Mouse (Mus musculus): ENCODE measurements at regions not wholly inside any gene's neighbourhood (a gene's known extent, or its start where the extent isn't known, plus 50 kb on each side); places are given as distances from the start of the nearest gene placed in this dataset.

DNA sequence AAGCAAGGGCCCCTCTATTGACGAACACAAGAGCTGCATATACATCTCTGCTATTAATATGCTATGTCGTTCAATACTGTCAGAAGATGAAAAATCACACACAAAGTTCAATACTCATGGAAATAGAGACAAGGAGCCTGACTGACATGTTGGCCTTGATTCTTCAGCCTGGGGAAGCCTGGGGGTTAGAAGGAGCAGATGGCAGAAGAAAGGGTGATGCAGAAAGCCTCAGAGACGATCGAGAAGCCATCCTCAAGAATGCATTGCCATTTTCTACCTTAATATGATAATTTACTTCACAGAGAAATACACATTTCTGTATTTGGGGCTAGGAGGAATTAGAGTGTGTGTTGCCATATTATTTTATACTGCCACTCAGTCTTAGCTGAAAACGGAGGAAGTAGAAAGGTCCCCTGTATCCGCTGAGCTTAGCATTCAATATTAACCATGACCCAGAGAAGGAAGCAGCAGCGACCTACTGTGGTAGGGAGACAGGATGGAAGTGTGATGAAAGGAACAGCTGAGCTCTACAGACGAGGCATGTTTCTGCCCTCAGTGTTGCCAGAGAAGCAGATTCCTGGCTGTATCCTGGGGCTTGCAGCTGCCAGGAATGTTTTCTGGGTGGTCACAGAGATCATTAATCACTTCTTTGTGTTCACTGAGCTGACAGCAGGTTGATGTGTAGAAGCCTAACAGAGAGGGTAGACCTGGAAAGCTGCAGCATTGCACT is 105.2 kb downstream of the Lrig3 start:
- no peak for DNase-seq (ENCODE audit: low read depth)

- no peak for DNase-seq (ENCODE audit: low read depth)
Observed at GRCm38 (mm10) chr10:126071714-126072057, 105.7 kb downstream of the Lrig3 start.

DNA sequence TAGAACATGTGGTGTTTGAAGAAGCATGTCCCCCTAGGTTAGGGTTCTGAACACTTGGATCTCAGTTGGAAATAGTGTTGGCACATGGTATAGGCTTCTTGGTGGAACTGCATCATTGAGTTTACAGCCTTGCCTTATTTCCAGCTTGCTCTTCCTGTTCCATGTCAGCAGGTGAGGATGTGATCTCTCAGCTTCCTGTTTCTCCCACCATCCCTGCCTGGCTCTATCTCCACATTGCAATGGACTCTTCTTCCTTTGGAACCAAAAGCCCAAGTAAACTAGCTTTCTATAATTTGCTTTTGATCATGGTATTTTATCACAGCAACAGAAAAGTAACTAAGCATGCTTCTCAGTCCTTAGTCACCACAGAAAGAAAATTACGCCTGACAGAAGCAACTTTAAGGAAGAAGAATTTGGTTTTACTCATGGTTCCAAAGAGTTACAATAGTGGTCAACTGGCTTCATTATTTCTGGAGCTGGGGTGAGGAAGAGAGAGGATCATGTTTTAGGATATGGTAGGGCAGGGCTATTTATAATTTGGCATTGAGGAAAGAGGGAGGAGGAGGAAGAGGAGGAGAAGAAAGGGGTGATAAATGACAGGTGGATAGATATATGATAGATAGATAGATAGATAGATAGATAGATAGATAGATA is 111.5 kb downstream of the Lrig3 start:
- DNase-seq (ENCODE audit: low read depth), result no peak

DNA sequence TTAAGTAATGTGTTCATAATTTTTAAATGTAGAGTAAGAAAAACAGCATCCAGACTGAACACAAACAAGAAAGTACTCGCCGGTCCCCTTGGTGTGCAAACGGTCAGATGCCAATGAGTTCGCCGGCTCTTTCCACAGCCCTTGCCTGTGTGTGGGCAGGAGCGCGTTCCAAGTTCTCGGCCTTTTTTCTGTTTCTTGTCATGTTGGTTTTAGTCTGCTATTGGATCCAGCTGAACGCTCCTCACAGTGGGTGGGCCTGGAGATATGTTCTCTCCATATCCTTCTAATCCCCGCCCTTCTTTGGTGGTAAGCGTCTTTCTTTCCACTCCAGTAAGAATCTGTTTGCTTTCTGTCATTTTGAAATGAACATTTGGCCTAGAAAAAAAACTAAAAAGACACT is 116.6 kb downstream of the Lrig3 start:
- no peak for DNase-seq (ENCODE audit: low read depth)

DNA sequence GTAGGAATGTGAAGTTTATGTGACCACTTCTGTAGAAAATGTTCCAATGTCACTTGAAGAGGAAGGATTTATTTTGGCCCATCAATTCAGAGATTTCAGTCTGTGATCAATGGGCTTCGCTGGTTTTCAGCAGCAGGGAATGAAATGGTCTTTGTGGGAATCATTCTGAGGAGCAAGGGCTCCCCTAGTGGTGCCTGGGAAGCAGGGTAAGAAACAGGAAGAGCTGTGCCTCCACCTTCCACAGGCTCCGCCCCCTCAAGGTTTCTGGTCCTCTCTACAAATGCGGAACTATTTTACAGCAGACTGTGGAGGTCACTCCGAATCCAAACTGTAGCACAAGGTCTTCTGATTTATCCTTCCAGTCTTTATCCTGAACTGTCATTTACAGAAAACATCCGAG is 120.7 kb downstream of the Lrig3 start:
- DNase-seq (ENCODE audit: low read depth), result no peak

DNA sequence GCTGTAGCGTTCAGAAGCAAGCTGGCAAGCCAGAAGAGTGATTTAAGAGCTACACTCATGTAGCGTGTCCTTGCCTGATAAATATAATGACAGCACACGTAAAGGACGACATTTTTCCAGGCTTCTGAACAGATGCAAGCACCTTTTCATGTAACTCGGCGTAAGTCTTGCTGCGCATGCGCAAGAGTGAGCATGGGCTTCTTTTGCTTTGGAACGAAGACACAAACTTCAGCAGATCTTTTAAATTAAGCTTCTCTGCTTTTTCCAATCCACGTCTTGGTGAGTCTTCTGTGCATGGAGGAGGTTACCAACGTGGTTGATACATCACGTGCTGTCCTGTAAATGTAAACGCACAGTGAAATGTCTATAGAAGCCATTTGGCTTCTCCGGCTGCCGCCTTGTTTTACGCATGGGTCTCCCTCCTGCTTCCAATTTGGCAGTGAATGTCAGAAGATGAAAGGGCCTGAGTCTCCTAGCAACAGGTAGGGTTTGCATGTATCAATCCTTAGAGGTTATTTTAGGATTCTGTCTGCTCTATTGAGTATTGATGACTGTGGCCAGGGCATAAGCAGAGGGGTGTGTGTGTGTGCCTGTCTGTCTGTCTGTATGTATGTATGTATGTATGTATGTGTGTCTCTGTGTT is 128.4 kb downstream of the Lrig3 start:
- DNase-seq (ENCODE audit: low read depth), result no peak

GRCm38 (mm10) chr10:126097896-126098295 is 131.9 kb downstream of the Lrig3 start:
- DNase-seq (ENCODE audit: low read depth), result no peak

DNA sequence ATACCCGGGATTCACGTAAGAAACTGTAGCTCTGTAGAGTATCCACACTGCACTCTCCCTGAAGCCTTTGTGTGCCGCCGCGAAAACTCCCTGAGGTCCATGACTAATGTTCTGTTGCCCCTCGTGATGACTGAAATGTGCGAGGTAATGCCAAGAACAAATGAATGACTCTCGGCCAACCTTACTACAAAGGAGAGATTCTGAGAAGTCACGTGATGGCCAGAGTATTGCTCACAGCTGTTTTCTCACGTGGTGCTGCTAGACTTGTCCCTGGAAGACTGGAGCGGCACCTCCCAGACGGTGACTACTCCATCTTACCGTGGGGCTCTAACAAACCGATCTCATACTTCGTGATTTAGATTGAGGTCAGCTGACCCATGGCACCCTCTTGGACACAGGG is 136.9 kb downstream of the Lrig3 start:
- DNase-seq (ENCODE audit: low read depth), result no peak

DNA sequence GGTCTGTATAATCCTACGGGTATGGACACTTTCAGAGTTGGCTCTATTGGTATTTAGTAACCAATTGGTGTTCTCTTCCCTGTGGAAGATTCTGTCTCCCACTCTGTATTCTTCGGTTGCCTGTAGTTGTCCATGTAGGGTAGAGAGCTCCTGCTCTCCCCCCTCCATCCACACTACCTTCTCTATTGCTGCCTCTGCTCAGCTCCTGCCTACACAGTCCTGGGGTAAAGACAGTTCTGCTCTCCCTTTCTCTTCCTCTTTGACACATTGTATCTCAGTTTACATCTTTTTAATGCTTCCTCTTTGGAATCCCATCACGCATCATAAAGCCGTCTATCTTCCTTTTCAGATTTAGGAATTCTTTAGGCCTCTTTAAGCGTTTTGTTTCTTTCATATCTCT is 147.1 kb downstream of the Lrig3 start:
- DNase-seq (ENCODE audit: low read depth), result no peak

DNA sequence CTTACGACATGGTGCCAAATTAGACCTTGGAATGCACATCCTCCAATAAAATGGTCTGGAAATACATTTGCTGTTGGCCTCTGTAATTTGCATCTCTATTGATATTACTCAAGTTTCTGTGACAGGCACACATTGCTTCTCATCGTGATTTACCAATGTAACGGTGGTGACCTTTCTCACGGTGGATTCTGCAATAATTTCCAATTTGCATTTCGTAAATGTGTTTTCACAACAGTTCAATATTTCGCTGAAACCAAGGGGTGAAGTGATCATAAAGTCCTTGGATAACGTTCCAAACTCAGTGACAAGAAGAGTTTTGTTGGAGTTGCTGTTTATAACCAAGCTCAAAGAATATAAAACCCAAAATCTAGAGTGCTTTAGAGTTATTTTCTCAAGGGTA is 149.4 kb downstream of the Lrig3 start:
- DNase-seq (ENCODE audit: low read depth), result peak; percentile 20

DNA sequence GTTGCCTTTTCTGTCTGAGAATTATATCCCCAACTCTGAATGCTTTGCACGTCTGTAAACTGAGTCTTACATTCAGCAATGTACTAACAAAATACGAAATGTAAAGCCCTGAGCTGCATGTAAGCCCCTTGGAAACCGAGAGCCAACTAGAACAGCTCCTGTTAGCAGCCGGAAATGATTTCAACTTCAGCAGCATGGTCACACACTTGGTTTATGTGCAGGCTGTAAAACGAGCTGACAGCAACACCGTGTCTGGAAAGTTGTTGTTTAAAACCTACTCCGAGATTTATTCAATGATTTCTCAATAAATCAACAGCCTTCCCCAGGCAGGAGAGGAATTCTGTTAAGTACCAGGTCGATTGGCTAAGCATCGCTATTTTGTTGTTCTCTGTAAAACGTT is 155.7 kb downstream of the Lrig3 start:
- DNase-seq (ENCODE audit: low read depth), result no peak

DNA sequence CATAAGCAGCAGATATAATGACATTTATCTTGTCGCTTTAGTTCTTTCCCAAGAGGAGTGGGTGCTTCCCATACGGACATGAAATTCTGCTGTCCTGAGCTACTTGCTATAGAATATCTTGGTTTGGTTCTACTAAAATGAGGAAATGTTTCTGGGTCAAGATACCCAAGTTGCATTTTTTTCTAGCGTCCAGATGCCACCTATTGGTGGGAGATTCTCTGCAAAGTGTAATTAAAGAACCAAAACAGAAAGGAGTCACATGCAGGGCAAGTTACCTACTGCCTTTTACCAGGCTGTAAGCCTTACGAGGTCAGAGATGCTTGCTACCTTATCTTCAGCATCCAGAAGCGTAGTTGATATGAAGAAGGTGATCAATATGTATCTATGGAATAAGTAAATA is 156.5 kb downstream of the Lrig3 start:
- no peak for DNase-seq (ENCODE audit: low read depth)

GRCm38 (mm10) chr10:126133188-126133587 is 167.2 kb downstream of the Lrig3 start:
- no peak for DNase-seq (ENCODE audit: low read depth)

DNA sequence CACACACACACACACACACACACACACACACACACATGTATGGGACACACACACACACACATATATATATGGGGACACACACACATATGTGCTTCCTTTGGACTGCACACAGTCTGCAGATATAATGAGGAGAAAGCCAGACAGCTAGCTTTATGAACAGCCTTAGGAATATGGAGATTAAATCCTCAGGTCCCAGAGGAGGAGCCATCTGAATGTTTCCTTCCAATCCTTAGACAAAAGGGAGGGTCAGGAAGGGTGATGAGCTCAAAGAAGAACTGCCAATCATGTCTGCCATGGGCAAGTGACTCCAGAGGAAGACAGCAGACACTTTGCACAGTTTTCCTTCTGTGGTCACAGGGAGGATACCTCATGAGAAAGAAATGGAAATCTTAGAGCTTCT is 168.0 kb downstream of the Lrig3 start:
- no peak for DNase-seq (ENCODE audit: low read depth)

DNA sequence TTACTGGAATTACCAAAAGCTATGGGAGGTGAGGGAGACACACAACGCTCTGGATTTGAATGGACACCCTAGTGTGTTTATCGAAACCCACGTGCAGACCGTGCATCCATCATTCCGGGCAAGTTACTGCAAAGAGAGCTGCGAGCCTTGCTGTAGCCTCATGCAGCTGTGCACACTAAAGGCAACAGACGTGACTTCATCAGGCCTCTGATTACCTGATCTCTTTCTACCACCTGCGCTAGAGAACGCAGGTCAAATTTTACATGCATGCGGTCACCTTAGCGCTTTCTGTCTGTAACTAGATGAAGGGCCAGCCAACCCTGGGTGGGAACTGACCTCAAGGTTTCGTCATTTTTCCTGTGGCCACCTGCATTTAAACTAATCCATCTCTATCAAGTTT is 172.6 kb downstream of the Lrig3 start:
- no peak for DNase-seq (ENCODE audit: low read depth)

GRCm38 (mm10) chr10:126141586-126141985 is 175.6 kb downstream of the Lrig3 start:
- no peak for DNase-seq (ENCODE audit: low read depth)

DNA sequence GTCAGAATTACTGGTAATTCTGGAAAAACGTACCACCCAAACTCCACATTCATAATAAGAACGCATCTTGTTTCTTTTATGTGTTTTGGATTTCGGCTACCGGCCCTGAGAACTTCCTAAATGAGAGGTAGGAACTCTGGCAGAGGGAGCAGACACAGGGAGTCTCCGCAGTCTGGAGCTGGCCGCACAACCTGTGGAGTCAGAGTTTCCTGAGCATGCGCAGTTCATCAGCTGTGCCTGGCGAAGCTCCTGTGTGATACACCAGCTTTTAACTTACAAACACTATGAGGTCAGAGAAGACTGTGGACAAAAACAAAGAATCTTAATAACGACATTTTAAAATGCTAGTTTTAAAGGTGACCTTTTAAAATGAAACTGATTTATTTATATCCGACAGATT is 177.9 kb downstream of the Lrig3 start:
- no peak for DNase-seq (ENCODE audit: low read depth)

DNA sequence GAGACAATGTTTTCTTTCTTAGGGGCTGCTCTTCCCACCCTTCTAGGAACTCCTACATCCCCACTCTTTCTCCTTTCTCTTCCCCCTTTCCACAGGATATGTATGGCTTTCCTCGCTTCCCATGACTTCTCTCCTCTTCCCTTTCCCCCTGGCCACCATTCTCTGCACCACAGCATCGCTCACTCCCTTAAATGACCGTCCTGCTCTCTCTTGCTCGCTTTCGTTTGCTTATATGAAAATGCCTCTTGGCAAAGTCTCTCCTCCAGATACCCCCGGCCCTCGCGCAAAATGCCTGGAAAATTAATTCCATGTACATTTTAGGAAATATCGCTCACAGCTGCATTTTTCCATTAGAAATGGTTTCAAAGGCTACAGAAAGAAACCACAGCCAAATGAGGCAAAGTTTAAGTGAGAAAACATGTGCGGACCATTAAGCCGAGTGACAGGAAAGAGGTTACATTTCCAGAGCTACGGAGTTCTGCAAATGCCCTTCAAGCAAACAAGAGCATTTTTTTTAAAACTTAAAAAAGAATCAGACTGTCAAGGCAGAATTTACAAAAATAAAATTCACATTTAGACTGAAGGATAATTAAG is 178.7 kb downstream of the Lrig3 start:
- no peak for DNase-seq (ENCODE audit: low read depth)

DNA sequence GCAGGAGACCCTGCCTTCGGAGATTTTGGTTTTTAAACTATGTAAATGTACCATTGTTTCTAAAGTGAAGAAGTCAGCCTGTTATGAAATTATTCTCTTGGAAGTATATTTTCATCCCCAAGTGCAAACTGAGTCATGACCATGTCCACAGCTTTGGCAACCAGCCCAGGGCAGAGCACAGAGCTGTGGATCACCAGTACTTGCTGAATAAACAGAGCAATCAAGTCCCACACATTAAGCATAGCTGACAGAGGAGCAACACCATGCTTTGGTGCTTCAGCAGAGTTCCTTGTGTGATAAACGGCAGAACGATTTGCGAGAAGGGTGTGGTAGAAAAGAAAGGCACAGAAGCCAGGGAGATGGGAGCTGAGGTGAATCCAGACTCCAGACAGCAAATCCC is 191.3 kb downstream of the Lrig3 start:
- no peak for DNase-seq (ENCODE audit: low read depth)

DNA sequence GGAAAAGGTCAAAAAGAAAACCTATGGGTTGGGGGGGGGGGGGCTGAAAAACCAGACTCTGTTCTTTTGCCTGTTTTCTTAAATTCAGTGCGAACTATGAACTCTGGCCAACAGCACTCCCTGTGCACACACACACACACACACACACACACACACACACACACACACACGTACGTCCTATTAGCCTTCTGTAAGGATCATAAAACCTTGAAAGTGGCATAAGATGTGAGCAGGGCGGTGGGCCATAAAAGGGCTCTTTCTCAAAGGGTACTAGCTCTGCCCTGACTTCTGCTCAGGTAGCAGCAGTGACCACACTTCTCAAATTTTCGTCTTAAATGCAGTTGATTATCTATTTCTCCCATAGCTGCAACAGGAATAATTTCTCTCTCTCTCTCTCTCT is 199.2 kb downstream of the Lrig3 start:
- no peak for DNase-seq (ENCODE audit: low read depth)

GRCm38 (mm10) chr10:126169095-126169873 is 203.3 kb downstream of the Lrig3 start:
- DNase-seq (ENCODE audit: low read depth), result no peak

GRCm38 (mm10) chr10:126169874-126170163 is 203.9 kb downstream of the Lrig3 start:
- no peak for DNase-seq (ENCODE audit: low read depth)
